Mouse (Mus musculus) embryonic facial prominence, embryonic 13.5 days (tissue): ENCODE data around the gene Tm4sf19. TPM values are rescaled to one million over a fixed set of nuclear protein-coding genes. Genes with fewer than 3 reads are reported as not detected.

Experiments used
- ATAC-seq: fragments of 200-750 bp; cut with Nextera tagmentation; 2 replicates; pipeline ENCODE4 v1.8.0; 2017; ENCODE audit warnings: low read depth; ENCODE audit not compliant: insufficient number of reproducible peaks, insufficient read depth, low FRiP score, low TSS enrichment
- H3K27ac ChIP-seq: fragments of 300-500 bp; sonication (generic); 2 replicates; pipeline ENCODE4 v1.5.1; 2015; ENCODE audit warnings: moderate library complexity, mild to moderate bottlenecking, inconsistent platforms
- H3K27me3 ChIP-seq: fragments of 300-500 bp; sonication (generic); 2 replicates; pipeline ENCODE4 v1.6.1; 2015; ENCODE audit warnings: mild to moderate bottlenecking, inconsistent platforms
- H3K36me3 ChIP-seq: fragments of 300-500 bp; sonication (generic); 2 replicates; pipeline ENCODE4 v1.6.1; 2015; ENCODE audit warnings: mild to moderate bottlenecking, inconsistent platforms
- H3K4me1 ChIP-seq: fragments of 300-500 bp; sonication (generic); 2 replicates; pipeline ENCODE4 v1.6.1; 2015; ENCODE audit warnings: inconsistent platforms
- H3K4me2 ChIP-seq: fragments of 300-500 bp; sonication (generic); 2 replicates; pipeline ENCODE4 v1.6.1; 2015; ENCODE audit warnings: moderate library complexity, mild to moderate bottlenecking, inconsistent platforms
- H3K4me3 ChIP-seq: fragments of 300-500 bp; sonication (generic); 2 replicates; pipeline ENCODE4 v1.5.1; 2015; ENCODE audit warnings: mild to moderate bottlenecking, inconsistent platforms
- H3K9ac ChIP-seq: fragments of 300-500 bp; sonication (generic); 2 replicates; pipeline ENCODE4 v1.6.1; 2015; ENCODE audit warnings: mild to moderate bottlenecking, inconsistent platforms
- H3K9me3 ChIP-seq: fragments of 300-500 bp; sonication (generic); 2 replicates; pipeline ENCODE4 v1.6.1; 2016; ENCODE audit warnings: inconsistent platforms
- WGBS: fragments of 180-500 bp; shearing (Covaris S2); methylation state at CpG from one replicate; pipeline ENCODE4 v1.1.7; 2015; ENCODE audit warnings: mixed read lengths; 5-methylcytosine and 5-hydroxymethylcytosine counted together
- polyA plus RNA-seq: library from polyadenylated mRNA; unstranded; fragments of >200 nt; fragmentation: Nextera tagmentation; extraction: Ambion mirVana; gene quantifications from 2 replicates; pipeline ENCODE4 v1.2.1, GENCODE M21; 2015

The Tm4sf19 gene
- polyA plus RNA-seq, 1 experiment from 2014 or later, result not detected

- Histone ChIP-seq H3K27me3 (no peaks in the 10 kb centered on the region), H3K27ac (no peak overlapping the region), H3K4me3 (no peak overlapping the region), H3K9ac (no peak overlapping the region), H3K9me3 (no peaks in the 10 kb centered on the region), H3K4me2 (no peak overlapping the region), H3K4me1 (peaks cover 12% of the 10 kb centered on the region), H3K36me3 (peaks cover 16% of the 10 kb centered on the region)
- 88% methylated on average over 2 of the region's 2 CpGs for WGBS
- ATAC-seq, result no peak
These were observed 49.8 kb downstream of the Tm4sf19 start for GRCm38 (mm10) chr16:32450133-32450532.

GRCm38 (mm10) chr16:32453102-32453501 is 52.8 kb downstream of the Tm4sf19 start:
- Histone ChIP-seq H3K4me3 (no peak overlapping the region), H3K27ac (peak overlapping the region; percentile 23), H3K9ac (no peak overlapping the region), H3K4me2 (no peak overlapping the region), H3K9me3 (no peaks in the 10 kb centered on the region), H3K4me1 (peaks cover 20% of the 10 kb centered on the region), H3K27me3 (no peaks in the 10 kb centered on the region), H3K36me3 (peaks cover 23% of the 10 kb centered on the region)
- WGBS, result 92% methylated on average over 8 of the region's 8 CpGs
- ATAC-seq, result no peak

- H3K27me3 ChIP-seq, result no peaks in the 10 kb centered on the region
- no peaks in the 10 kb centered on the region for H3K9me3 ChIP-seq
- peak overlapping the region; percentile 82 for H3K27ac ChIP-seq
- H3K9ac ChIP-seq, result 0 out of 2 replicates have a peak overlapping the region, but pooled peaks have one; percentile 41
- H3K36me3 ChIP-seq, result peaks cover 23% of the 10 kb centered on the region
- H3K4me2 ChIP-seq, result peak overlapping the region; percentile 31
- ATAC-seq, result no peak
- H3K4me1 ChIP-seq, result peaks cover 20% of the 10 kb centered on the region
- 44% methylated on average over 5 of the region's 5 CpGs for WGBS
- peak overlapping the region; percentile 2; the same call in 1 of the 2 replicates for H3K4me3 ChIP-seq
These were observed 54.3 kb downstream of the Tm4sf19 start for GRCm38 (mm10) chr16:32454646-32455045.

DNA sequence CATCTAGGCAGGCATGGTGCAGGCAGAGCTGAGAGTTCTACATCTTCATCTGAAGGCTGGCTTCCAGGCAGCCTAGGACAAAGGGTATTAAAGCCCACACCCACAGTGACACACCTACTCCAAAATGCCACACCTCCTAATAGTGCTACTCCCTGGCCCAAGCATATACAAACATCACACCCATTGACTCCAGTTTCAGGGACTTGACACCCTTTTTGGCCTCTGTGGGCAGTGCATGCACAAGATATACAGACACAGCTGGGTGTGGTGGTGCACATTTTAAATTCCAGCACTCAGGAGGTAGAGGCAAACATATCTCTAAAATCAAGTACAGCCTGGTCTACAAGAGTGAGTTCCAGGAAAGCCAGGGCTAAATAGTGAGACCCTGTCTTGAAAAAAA is 55.8 kb downstream of the Tm4sf19 start:
- H3K27ac ChIP-seq, result no peak overlapping the region
- H3K4me2 ChIP-seq, result no peak overlapping the region
- no peaks in the 10 kb centered on the region for H3K9me3 ChIP-seq
- H3K4me3 ChIP-seq, result no peak overlapping the region
- peaks cover 23% of the 10 kb centered on the region for H3K36me3 ChIP-seq
- H3K27me3 ChIP-seq, result no peaks in the 10 kb centered on the region
- no peak overlapping the region for H3K9ac ChIP-seq
- H3K4me1 ChIP-seq, result peaks cover 20% of the 10 kb centered on the region
- ATAC-seq, result no peak

GRCm38 (mm10) chr16:32456761-32457160 is 56.5 kb downstream of the Tm4sf19 start:
- H3K9ac ChIP-seq, result no peak overlapping the region
- H3K27me3 ChIP-seq, result no peaks in the 10 kb centered on the region
- H3K9me3 ChIP-seq, result no peaks in the 10 kb centered on the region
- no peak overlapping the region for H3K4me2 ChIP-seq
- no peak for ATAC-seq
- no peak overlapping the region for H3K4me3 ChIP-seq
- H3K27ac ChIP-seq, result no peak overlapping the region
- H3K4me1 ChIP-seq, result peaks cover 20% of the 10 kb centered on the region
- peaks cover 21% of the 10 kb centered on the region for H3K36me3 ChIP-seq
- WGBS, result 93% methylated on average over 1 of the region's 1 CpGs

Other genes with a start within 250 kb of the Tm4sf19 start
- 13.0 and 13.4 TPM in 2 replicates for gene Nrros, start 234.9 kb upstream of the Tm4sf19 start, polyA plus RNA-seq
- gene Bex6, start 220.7 kb upstream of the Tm4sf19 start, polyA plus RNA-seq, result not detected in 2 replicates
- gene Fbxo45, start 153.3 kb upstream of the Tm4sf19 start, polyA plus RNA-seq, result 7.3 and 11.0 TPM in 2 replicates
- gene Wdr53, start 153.3 kb upstream of the Tm4sf19 start, polyA plus RNA-seq, result 21.3 and 23.4 TPM in 2 replicates
- 0.18 TPM in 1 of 2 replicates, not detected in the other for gene Smco1, start 129.0 kb upstream of the Tm4sf19 start, polyA plus RNA-seq
- 40.3 and 41.6 TPM in 2 replicates for gene Rnf168, start 123.0 kb upstream of the Tm4sf19 start, polyA plus RNA-seq
- 32.3 and 34.5 TPM in 2 replicates for gene Ubxn7, start 68.2 kb upstream of the Tm4sf19 start, polyA plus RNA-seq
- 26.6 and 27.5 TPM in 2 replicates for gene Tctex1d2, start 19.2 kb downstream of the Tm4sf19 start, polyA plus RNA-seq
- 34.2 TPM in 2 replicates for gene Pcyt1a, start 30.4 kb downstream of the Tm4sf19 start, polyA plus RNA-seq
- 0.25 and 2.6 TPM in 2 replicates for gene Slc51a, start 87.4 kb downstream of the Tm4sf19 start, polyA plus RNA-seq
- not detected in 2 replicates for gene Zdhhc19, start 95.8 kb downstream of the Tm4sf19 start, polyA plus RNA-seq
- 20.8 and 21.4 TPM in 2 replicates for gene Tfrc, start 208.4 kb downstream of the Tm4sf19 start, polyA plus RNA-seq
- 12.7 and 13.3 TPM in 2 replicates for gene Tnk2, start 243.4 kb downstream of the Tm4sf19 start, polyA plus RNA-seq